Mouse (Mus musculus): Measurements from ENCODE around the gene Ankzf1. TPM values are rescaled to one million over a fixed set of nuclear protein-coding genes. Genes with fewer than 3 reads are reported as not detected.

Ankzf1 gene
- total and polyA plus RNA-seq, 2 experiments from 2014 or later, result 13.5 to 22.2 TPM

DNA sequence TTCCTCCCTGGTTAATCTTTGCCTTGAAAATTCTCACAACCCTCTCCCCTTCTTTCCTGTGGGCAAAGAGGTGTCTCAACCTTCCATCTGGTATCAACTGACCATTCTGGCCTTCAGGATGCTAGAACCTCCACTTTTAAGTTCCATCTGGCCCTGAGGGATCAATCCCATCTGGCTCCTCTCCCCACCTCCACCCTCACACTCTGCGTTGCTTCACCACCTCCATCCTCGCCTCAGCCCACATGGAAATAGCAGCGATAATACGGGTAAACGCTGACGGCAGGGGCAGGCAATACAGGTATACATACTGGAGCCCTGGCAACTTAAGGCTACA lies 25.9 kb downstream of the Ankzf1 start:
- Histone ChIP-seq H3K4me3 (ENCODE audit: low read depth, low read length) (peak overlapping the region; percentile 56), H3K9me3 (ENCODE audit: low read length) (no peaks in the 10 kb centered on the region), H3K36me3 (ENCODE audit: insufficient read depth) (peaks cover 30% of the 10 kb centered on the region), H3K27me3 (ENCODE audit: insufficient read depth, low read length) (peaks cover 20% of the 10 kb centered on the region), H3K4me1 (ENCODE audit: insufficient read depth) (peaks cover 4% of the 10 kb centered on the region), H3K9ac (peak overlapping the region; percentile 64; the same call in 1 of the 2 replicates), H3K4me2 (ENCODE audit: low read depth) (peak overlapping the region; percentile 98), H3K27ac (ENCODE audit: low read depth, low read length) (no peak overlapping the region)
- 9% methylated on average over 6 of the region's 6 CpGs for WGBS
- no peak for ATAC-seq
- no peak for TF ChIP-seq CTCF (IDR thresholded peaks at IDR 0.05; ENCODE audit: low read depth)
- DNase-seq, result no peak

DNA sequence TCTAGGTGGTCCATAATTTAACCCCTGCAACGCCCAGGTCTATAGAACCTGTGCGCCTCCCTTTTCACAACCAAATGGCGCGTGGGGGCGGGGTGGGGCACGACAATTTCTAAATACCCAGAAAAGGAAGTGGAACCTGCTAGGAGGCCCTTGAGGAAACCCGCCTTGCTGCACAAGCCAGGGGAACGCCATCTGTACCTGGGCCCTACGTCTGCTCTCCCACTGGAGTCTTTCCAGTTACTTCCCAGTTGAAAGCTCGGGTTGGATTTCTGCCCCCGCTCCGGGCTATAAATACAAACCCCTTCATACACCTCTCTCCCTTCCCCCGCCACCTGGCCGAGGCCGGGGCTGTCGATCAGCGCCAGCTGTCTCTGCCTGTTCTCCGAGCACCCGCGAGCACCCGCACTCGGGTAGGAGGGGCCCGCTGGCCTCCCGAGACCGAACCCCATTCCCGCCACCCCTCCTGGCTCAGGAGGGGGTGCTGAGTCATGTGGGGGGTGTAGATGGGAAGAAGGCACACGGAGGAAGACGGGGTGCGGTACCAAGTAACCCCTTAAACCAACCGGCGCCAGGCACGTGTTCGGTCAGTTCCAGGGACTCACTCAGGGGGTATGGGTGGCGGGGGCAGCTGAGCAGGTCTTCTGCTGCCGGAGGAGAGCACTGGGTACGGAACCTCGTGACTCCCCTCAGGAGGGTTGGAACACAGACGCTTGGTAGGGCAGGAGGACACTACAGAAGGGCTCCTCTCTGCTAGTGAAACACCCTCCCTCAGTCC lies 26.5 kb downstream of the Ankzf1 start:
- 3% methylated on average over 38 of the region's 38 CpGs for WGBS
- H3K4me3 ChIP-seq (ENCODE audit: low read depth, low read length), result peak overlapping the region; percentile 56
- peaks cover 4% of the 10 kb centered on the region for H3K4me1 ChIP-seq (ENCODE audit: insufficient read depth)
- no peak for TF ChIP-seq CTCF (IDR thresholded peaks at IDR 0.05; ENCODE audit: low read depth)
- DNase-seq (peak; percentile 46), ATAC-seq (peak; percentile 19)
- H3K9ac ChIP-seq, result peak overlapping the region; percentile 64
- H3K27ac ChIP-seq (ENCODE audit: low read depth, low read length), result no peak overlapping the region
- peaks cover 20% of the 10 kb centered on the region for H3K27me3 ChIP-seq (ENCODE audit: insufficient read depth, low read length)
- peak overlapping the region; percentile 98 for H3K4me2 ChIP-seq (ENCODE audit: low read depth)
- peaks cover 25% of the 10 kb centered on the region for H3K36me3 ChIP-seq (ENCODE audit: insufficient read depth)
- H3K9me3 ChIP-seq (ENCODE audit: low read length), result no peaks in the 10 kb centered on the region

DNA sequence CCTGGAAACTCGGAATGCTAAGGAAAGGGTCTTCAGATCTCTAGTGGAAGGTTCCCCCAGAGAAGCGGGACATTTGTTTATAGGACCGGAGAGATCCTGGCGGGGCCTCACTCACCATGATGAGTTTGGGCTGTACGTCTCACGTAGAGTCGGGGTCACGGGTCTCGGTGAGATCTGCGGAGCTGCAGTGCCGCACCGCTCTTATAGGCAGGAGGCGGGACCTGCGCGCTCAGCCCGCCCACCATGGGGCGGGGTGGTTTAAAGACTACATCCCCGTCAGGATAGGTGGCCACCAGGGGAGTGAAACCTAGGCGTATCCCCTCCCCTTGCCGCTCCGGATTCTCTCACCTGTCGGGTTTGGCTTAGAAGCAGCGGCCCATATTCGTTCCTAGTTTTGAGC lies 27.1 kb downstream of the Ankzf1 start:
- peak; percentile 89 for DNase-seq
- H3K27me3 ChIP-seq (ENCODE audit: insufficient read depth, low read length), result peaks cover 20% of the 10 kb centered on the region
- peak; percentile 94 for ATAC-seq
- H3K4me3 ChIP-seq (ENCODE audit: low read depth, low read length), result peak overlapping the region; percentile 56
- H3K4me2 ChIP-seq (ENCODE audit: low read depth), result peak overlapping the region; percentile 98
- peak; percentile 52 for TF ChIP-seq CTCF (IDR thresholded peaks at IDR 0.05; ENCODE audit: low read depth)
- H3K9me3 ChIP-seq (ENCODE audit: low read length), result no peaks in the 10 kb centered on the region
- H3K27ac ChIP-seq (ENCODE audit: low read depth, low read length), result no peak overlapping the region
- H3K4me1 ChIP-seq (ENCODE audit: insufficient read depth), result peaks cover 4% of the 10 kb centered on the region
- under 1% methylated on average over 24 of the region's 24 CpGs for WGBS
- peak overlapping the region; percentile 64 for H3K9ac ChIP-seq
- H3K36me3 ChIP-seq (ENCODE audit: insufficient read depth), result peaks cover 18% of the 10 kb centered on the region

DNA sequence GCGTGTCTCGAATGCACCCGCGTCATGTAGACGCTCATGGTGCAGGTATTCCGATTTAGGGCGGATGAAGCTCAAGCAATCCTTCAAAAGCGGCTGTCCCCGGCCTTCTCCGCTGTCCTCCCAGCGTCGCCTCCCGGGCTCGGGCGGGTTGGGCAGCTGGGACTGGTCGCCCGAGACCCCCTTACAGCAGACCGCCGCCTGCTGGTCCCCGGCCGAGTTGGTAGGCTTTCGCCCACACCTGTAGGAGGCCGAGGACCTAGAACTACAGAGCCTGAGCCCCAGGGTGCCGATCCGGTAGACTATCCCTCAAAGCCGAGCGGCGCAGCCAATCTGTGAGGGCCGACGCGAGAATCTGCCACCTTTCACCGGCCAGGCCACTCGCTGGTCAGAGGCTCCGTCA lies 27.6 kb downstream of the Ankzf1 start, which contains the start of gene Tuba4a:
TSS of gene Tuba4a (minus strand) at position 335 of the 400 bp plus-strand sequence.
- under 1% methylated on average over 34 of the region's 34 CpGs for WGBS
- Histone ChIP-seq H3K36me3 (ENCODE audit: insufficient read depth) (peaks cover 14% of the 10 kb centered on the region), H3K4me3 (ENCODE audit: low read depth, low read length) (peak within 1 kb of the TSS; percentile 56), H3K27me3 (ENCODE audit: insufficient read depth, low read length) (peaks cover 20% of the 10 kb centered on the region), H3K27ac (ENCODE audit: low read depth, low read length) (no peak within 1 kb of the TSS), H3K4me1 (ENCODE audit: insufficient read depth) (peaks cover 4% of the 10 kb centered on the region), H3K4me2 (ENCODE audit: low read depth) (peak within 1 kb of the TSS; percentile 98), H3K9ac (peak within 1 kb of the TSS; percentile 64), H3K9me3 (ENCODE audit: low read length) (no peaks in the 10 kb centered on the region)
- DNase-seq, result no peak
- TF ChIP-seq CTCF (IDR thresholded peaks at IDR 0.05; ENCODE audit: low read depth), result no peak; the same call in 1 of the 2 replicates
- ATAC-seq, result peak; percentile 42

GRCm38 (mm10) chr1:75221538-75221937 lies 29.6 kb downstream of the Ankzf1 start:
- no peak for DNase-seq
- H3K4me1 ChIP-seq (ENCODE audit: insufficient read depth), result peaks cover 4% of the 10 kb centered on the region
- peaks cover 20% of the 10 kb centered on the region for H3K27me3 ChIP-seq (ENCODE audit: insufficient read depth, low read length)
- no peaks in the 10 kb centered on the region for H3K36me3 ChIP-seq (ENCODE audit: insufficient read depth)
- no peaks in the 10 kb centered on the region for H3K9me3 ChIP-seq (ENCODE audit: low read length)
- 82% methylated on average over 3 of the region's 3 CpGs for WGBS
- H3K4me3 ChIP-seq (ENCODE audit: low read depth, low read length), result no peak overlapping the region
- no peak overlapping the region for H3K27ac ChIP-seq (ENCODE audit: low read depth, low read length)
- no peak for ATAC-seq
- no peak for TF ChIP-seq CTCF (IDR thresholded peaks at IDR 0.05; ENCODE audit: low read depth)
- H3K9ac ChIP-seq, result no peak overlapping the region
- H3K4me2 ChIP-seq (ENCODE audit: low read depth), result no peak overlapping the region

DNA sequence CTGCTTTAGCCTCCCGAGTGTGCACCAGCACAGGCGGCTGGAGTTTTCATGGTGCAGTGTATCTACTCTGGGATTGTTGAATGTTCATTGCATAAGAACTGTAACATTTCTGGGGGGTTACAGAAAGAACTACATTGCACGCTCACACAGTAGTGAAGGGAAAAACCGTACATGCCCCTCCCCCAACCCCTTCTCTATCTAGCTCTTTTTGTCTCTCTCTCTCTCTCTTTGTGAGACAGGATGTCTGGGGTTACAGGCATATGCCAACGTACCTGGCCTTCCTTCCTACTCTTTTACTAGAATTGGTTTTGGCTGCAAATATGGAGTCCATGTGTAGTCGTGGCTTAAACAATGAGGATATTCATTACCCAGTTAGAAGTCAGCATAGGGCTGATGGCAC lies 31.0 kb downstream of the Ankzf1 start:
- no peak overlapping the region for H3K4me3 ChIP-seq (ENCODE audit: low read depth, low read length)
- TF ChIP-seq CTCF (IDR thresholded peaks at IDR 0.05; ENCODE audit: low read depth), result no peak
- H3K36me3 ChIP-seq (ENCODE audit: insufficient read depth), result no peaks in the 10 kb centered on the region
- H3K9ac ChIP-seq, result no peak overlapping the region
- DNase-seq (no peak), ATAC-seq (no peak)
- peaks cover 20% of the 10 kb centered on the region for H3K27me3 ChIP-seq (ENCODE audit: insufficient read depth, low read length)
- H3K9me3 ChIP-seq (ENCODE audit: low read length), result no peaks in the 10 kb centered on the region
- H3K4me2 ChIP-seq (ENCODE audit: low read depth), result no peak overlapping the region
- 85% methylated on average over 6 of the region's 6 CpGs for WGBS
- no peak overlapping the region for H3K27ac ChIP-seq (ENCODE audit: low read depth, low read length)
- peaks cover 4% of the 10 kb centered on the region for H3K4me1 ChIP-seq (ENCODE audit: insufficient read depth)

DNA sequence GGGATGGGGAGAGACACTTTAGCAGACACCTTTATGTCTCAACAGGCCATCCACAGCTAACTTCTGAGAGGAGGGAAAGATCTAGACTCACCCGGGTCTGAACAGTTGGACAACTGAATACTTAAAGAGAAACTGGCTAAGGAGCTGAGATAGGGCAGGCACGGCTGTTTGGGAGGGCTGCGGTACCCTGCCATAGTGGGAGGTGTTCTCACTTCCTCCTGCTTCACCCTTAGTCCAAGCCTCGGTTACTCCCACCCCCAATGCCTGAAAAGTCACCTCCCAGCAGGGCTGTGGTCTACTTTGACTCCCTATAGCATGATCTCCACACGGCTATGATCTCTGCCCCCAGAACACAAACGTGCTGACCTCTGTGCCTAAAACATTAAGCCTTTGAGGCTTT lies 31.6 kb downstream of the Ankzf1 start:
- WGBS, result 64% methylated on average over 6 of the region's 6 CpGs

More for the DNA sequence above, 31.6 kb downstream of the Ankzf1 start:
- H3K4me1 ChIP-seq (ENCODE audit: insufficient read depth), result peaks cover 4% of the 10 kb centered on the region
- peaks cover 20% of the 10 kb centered on the region for H3K27me3 ChIP-seq (ENCODE audit: insufficient read depth, low read length)
- H3K4me3 ChIP-seq (ENCODE audit: low read depth, low read length), result no peak overlapping the region
- H3K9me3 ChIP-seq (ENCODE audit: low read length), result no peaks in the 10 kb centered on the region
- no peak overlapping the region for H3K4me2 ChIP-seq (ENCODE audit: low read depth)
- no peak for DNase-seq
- H3K9ac ChIP-seq, result no peak overlapping the region
- no peak overlapping the region for H3K27ac ChIP-seq (ENCODE audit: low read depth, low read length)
- no peak for ATAC-seq
- no peak for TF ChIP-seq CTCF (IDR thresholded peaks at IDR 0.05; ENCODE audit: low read depth)
- H3K36me3 ChIP-seq (ENCODE audit: insufficient read depth), result no peaks in the 10 kb centered on the region
